Mouse (Mus musculus) T-helper 1 cell (primary cell): ENCODE results near the gene Rin1.

Source experiments
- in situ Hi-C: fragments of 300-600 bp; cut with MboI, MseI; formaldehyde crosslinking; loops from one replicate; pipeline ENCODE4 v1.15.1; 2025; ENCODE audit warnings: high pct_unique_total_duplicates

Gene Rin1

DNA sequence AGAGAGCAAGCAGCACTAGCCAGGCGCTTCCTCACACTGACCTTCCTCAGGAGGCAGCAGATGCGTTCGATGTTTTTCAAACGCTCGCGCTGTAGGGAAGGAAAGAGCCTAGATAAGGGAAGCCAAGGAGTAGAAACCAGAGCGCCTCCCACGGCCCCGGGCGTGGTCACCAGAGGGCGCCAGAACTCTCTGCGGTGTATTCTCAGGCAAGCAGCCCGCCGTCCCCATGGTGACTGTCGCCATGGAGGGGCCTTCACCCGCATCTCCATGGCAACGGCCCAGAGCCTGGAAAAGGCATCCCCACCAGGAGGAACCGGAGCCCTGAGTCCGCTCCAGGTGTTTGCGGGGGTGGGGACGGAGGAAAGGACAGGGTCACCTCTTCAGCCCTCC, 44.0 kb downstream of the Rin1 start:
- in situ Hi-C loops: no loop called here

DNA sequence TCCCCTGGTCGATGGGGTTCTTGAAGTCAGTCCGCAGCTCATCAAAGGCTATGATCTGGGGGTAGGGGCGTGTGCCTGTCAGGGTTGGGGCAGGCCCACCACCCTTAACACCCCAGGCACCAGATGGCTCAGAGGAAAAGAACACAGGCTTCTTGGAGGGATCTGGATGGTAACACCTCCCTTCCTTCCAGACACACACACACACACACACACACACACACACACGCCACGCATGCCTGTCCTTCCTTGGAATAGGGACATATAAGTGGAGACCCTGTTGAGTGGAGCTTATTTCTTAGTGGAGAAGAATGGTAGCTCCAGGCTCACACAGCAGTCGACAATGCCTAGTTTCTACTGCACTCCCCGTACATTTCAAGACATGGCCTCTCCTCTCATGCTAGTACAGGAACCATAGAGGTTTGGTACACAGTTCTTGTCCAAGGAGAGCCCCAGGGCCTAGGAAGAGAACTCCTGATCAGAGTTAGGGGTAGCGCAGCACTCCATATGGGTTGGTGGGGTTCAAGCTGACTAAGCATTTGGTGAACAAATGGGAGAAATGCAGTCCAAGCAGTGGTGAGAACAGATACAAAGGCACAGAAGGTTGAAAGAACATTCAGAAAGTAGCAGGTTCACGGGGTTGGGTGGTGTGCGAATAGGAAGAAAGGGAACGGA, 44.6 kb downstream of the Rin1 start:
- in situ Hi-C loops: no loop called here

DNA sequence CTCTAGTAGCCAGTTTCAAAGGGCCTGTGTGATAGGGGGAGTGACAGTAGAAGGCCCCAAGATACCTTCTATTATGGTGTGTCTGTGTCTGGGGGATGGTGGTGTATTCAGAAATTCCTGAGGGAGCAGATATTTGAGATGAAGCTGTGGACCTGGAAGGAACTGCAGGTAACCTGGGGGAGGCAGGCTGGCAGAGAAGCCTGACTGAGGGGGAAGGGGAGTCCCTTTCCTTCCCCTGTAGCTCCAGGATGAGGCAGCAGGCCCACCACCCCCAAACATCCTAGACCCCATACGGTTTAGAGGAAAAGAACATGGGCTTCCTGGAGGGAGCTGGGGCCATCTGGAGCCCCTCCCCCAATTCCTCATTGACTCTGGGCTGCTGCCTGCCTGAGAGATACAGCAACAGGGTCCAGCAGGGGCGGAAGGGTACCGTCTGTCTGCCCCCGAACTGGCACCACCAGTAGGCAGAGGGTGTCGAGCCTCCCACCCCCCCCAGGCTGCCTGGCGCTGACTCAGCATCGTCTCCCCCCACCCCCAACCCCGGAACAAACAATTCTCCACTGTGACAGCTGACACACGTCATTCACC, 45.7 kb downstream of the Rin1 start:
- in situ Hi-C loops: no loop called here

DNA sequence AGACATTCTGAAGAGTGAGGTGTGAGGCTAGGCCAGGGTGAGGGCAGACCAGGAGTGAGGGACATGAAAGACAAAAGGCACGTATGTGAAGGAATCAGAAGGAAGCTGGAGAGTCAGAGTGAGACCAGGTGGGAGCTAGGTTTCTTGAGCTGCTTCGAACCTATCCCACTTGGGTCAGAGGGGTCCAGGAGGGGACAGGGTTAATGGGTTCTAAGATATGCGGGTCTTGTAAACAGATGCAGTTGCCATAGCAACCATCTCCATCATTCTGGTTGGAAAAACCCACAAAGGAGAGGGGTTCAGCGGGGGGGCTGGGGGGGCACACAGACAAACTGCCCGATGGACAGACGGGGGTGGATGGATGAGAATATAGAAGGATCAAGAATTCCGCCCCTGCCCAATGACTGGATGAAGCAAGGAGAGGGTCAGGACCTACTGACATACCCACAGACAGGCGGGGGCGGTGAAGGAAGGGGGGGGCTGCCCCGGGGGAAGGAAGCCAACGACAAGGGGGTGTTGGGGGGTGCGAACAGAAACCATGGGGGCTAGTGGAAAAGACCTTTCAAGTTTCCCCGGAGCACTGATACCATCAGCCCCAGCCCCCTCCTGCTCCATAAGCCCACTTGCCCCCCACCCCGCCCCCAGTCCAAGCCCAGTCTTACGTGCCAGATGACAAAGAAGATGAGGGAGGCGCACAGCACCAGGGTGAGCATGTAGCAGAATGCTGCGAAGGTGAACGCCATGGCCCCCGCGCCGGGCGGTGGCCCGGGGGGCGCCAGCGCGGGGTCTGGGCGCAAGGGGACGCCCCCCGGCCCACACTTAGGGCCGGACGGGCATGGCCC, 47.5 kb downstream of the Rin1 start:
- in situ Hi-C loops: no loop called here

DNA sequence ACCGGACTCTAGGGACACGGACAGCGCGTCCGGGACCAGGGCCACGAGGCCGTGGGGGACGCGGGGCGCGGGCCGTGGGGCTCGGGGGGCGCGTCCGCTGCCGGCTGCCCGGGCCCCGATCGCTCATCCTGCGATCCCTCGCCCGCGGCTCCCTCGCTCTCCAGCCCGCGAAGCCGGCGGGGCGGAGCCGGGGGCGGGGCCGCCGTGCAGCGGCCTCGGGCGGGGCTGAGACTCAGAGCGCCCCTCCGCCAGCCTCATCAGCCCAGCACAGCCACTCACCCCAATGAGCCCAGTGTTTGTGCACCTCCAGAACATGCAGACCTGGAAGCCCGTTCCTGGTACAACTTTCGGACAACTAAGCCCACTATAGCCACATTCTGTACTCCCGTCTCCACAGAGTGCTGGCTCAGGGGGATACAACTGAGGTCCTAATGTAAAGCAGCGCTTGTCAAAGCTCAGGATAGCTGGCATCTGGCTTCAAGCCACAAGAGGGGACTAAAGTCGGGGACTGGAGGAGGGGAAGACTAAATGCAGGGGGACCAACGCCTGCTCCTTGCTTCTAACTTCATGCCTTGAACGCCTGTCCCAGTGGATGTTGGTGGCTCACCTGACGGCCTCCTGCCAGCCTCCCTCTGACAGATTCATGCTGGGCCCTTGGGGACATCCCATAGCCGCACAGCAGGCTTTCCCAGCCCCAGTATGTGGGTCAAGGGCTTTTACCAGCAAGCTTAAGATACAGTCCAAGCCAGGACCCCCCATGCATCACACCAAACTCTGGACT, 48.3 kb downstream of the Rin1 start, which contains the start of gene Cnih2:
Gene Cnih2 (minus strand): TSS at position 159 of the 781 bp plus-strand sequence.
- in situ Hi-C loops: no loop called here

DNA sequence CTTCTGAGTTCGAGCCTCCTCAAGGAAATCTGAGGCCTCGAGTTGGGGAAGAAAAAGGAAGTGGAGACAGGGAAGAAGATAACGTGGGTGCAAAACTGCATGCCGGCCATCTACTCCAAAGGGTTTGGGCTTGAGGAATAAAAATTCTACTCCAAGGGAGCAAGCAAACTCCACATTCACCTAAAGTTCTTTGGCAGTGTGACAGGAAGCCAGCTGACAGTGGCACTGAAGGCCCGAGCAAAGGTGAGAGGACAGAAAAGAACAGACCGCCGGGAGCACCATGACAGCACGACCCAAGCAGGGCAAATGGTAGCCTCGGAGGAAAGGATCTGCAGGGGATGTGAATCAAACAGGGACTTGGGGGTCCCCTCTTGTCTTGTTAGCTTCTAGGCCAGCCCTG, 55.8 kb downstream of the Rin1 start:
- in situ Hi-C loops: no loop called here
